Mouse (Mus musculus) limb, embryonic 15.5 days (tissue): Measurements from ENCODE around the gene Asb12. TPM values are rescaled to one million over a fixed set of nuclear protein-coding genes. Genes with fewer than 3 reads are reported as not detected.

Experiments used
- ATAC-seq: fragments of 200-750 bp; cut with Nextera tagmentation; 2 replicates; pipeline ENCODE4 v1.8.0; 2017; ENCODE audit warnings: low read depth, moderate TSS enrichment; ENCODE audit not compliant: insufficient number of reproducible peaks, low FRiP score, low TSS enrichment
- H3K27ac ChIP-seq: fragments of 300-500 bp; sonication (generic); 2 replicates; pipeline ENCODE4 v1.5.1; 2015; ENCODE audit warnings: moderate library complexity, mild to moderate bottlenecking, inconsistent platforms
- H3K27me3 ChIP-seq: fragments of 300-500 bp; sonication (generic); 2 replicates; pipeline ENCODE4 v1.6.1; 2015; ENCODE audit warnings: inconsistent platforms
- H3K36me3 ChIP-seq: fragments of 300-500 bp; sonication (generic); 2 replicates; pipeline ENCODE4 v1.6.1; 2015; ENCODE audit warnings: inconsistent platforms
- H3K4me1 ChIP-seq: fragments of 300-500 bp; sonication (generic); 2 replicates; pipeline ENCODE4 v1.6.1; 2015; ENCODE audit warnings: inconsistent platforms
- H3K4me2 ChIP-seq: fragments of 300-500 bp; sonication (generic); 2 replicates; pipeline ENCODE4 v1.6.1; 2015; ENCODE audit warnings: mild to moderate bottlenecking, inconsistent platforms
- H3K4me3 ChIP-seq: fragments of 300-500 bp; sonication (generic); 2 replicates; pipeline ENCODE4 v1.5.1; 2015; ENCODE audit warnings: mild to moderate bottlenecking, inconsistent platforms
- H3K9ac ChIP-seq: fragments of 300-500 bp; sonication (generic); 2 replicates; pipeline ENCODE4 v1.6.1; 2015; ENCODE audit warnings: inconsistent platforms
- H3K9me3 ChIP-seq: fragments of 300-500 bp; sonication (generic); 2 replicates; pipeline ENCODE4 v1.6.1; 2016; ENCODE audit warnings: inconsistent platforms
- WGBS: fragments of 180-500 bp; shearing (Covaris S2); methylation state at CpG from one replicate; pipeline ENCODE4 v1.1.7; 2015; 5-methylcytosine and 5-hydroxymethylcytosine counted together
- polyA plus RNA-seq: library from polyadenylated mRNA; unstranded; fragments of >200 nt; fragmentation: Nextera tagmentation; extraction: Ambion mirVana; gene quantifications from 2 replicates; pipeline ENCODE4 v1.2.1, GENCODE M21; 2015

Asb12 gene
- polyA plus RNA-seq, 1 experiment from 2014 or later = 0.15 TPM

GRCm38 (mm10) chrX:95442261-95442660 lies 115.5 kb downstream of the Asb12 start:
- Histone ChIP-seq H3K4me3 (no peak overlapping the region), H3K9me3 (no peaks in the 10 kb centered on the region), H3K4me1 (0 out of 2 replicates have a peak, but pooled peaks cover 6% of the 10 kb centered on the region), H3K36me3 (no peaks in the 10 kb centered on the region), H3K9ac (no peak overlapping the region), H3K4me2 (no peak overlapping the region), H3K27ac (no peak overlapping the region), H3K27me3 (peaks cover 3% of the 10 kb centered on the region)
- WGBS = 50% methylated on average over 1 of the region's 1 CpGs
- no peak for ATAC-seq

GRCm38 (mm10) chrX:95441290-95441689 lies 116.5 kb downstream of the Asb12 start:
- Histone ChIP-seq H3K36me3 (no peaks in the 10 kb centered on the region), H3K27me3 (peaks cover 3% of the 10 kb centered on the region), H3K4me3 (no peak overlapping the region), H3K9ac (no peak overlapping the region), H3K27ac (no peak overlapping the region), H3K4me2 (no peak overlapping the region), H3K9me3 (no peaks in the 10 kb centered on the region), H3K4me1 (0 out of 2 replicates have a peak, but pooled peaks cover 6% of the 10 kb centered on the region)
- no peak for ATAC-seq

DNA sequence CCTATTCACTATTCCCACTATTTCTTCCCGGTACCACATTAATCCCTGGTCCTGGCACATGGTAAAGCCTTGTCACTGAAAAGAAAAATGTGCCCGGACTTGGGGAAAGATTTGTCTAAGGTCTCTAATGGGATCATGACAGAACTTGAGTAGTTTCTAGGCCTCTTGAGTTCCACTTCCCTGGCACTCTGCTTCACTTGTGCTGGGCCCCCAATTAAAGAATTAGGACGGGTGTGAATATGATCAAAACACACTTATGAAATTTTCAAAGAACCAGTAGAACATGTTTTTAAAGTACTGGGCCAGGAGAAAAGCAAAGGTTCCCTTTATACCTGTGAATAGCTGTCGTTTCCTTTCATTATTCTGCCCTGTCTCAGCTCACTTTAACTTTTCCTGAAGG lies 119.3 kb downstream of the Asb12 start:
- no peak overlapping the region for H3K4me3 ChIP-seq
- H3K36me3 ChIP-seq = no peaks in the 10 kb centered on the region
- H3K4me2 ChIP-seq = no peak overlapping the region
- 0 out of 2 replicates have a peak, but pooled peaks cover 6% of the 10 kb centered on the region for H3K4me1 ChIP-seq
- ATAC-seq = no peak
- no peak overlapping the region for H3K27ac ChIP-seq
- peaks cover 3% of the 10 kb centered on the region for H3K27me3 ChIP-seq
- no peak overlapping the region for H3K9ac ChIP-seq
- WGBS = 74% methylated on average over 4 of the region's 4 CpGs
- no peaks in the 10 kb centered on the region for H3K9me3 ChIP-seq

- H3K4me3 ChIP-seq = no peak overlapping the region
- no peak overlapping the region for H3K4me2 ChIP-seq
- H3K27ac ChIP-seq = no peak overlapping the region
- 88% methylated on average over 1 of the region's 1 CpGs for WGBS
- H3K36me3 ChIP-seq = no peaks in the 10 kb centered on the region
- H3K9ac ChIP-seq = no peak overlapping the region
- ATAC-seq = no peak
- no peaks in the 10 kb centered on the region for H3K4me1 ChIP-seq
- no peaks in the 10 kb centered on the region for H3K27me3 ChIP-seq
- H3K9me3 ChIP-seq = no peaks in the 10 kb centered on the region
These were observed 120.6 kb downstream of the Asb12 start for GRCm38 (mm10) chrX:95437236-95437635.

Other genes with a start within 250 kb of the Asb12 start
- gene Amer1, start 113.1 kb downstream of the Asb12 start, polyA plus RNA-seq = 11.9 and 12.5 TPM in 2 replicates
- gene Pfn5, start 117 bp upstream of the Asb12 start, polyA plus RNA-seq = not detected in 2 replicates
- gene Zc4h2, start 100.5 kb upstream of the Asb12 start, polyA plus RNA-seq = 17.8 and 19.6 TPM in 2 replicates
- 2.7 and 4.1 TPM in 2 replicates for gene Zc3h12b, start 153.7 kb upstream of the Asb12 start, polyA plus RNA-seq